Mouse (Mus musculus) heart, postnatal 0 days (tissue): ENCODE data around the gene Helt.

ENCODE experiments used
- CTCF ChIP-seq: IDR thresholded peaks from 2 replicates; pipeline ENCODE4 v1.5.1; 2016; ENCODE audit warnings: antibody characterized with exemption, control low read depth, low read depth
- EP300 ChIP-seq: IDR thresholded peaks from 2 replicates; pipeline ENCODE4 v1.6.1; 2016; ENCODE audit warnings: antibody characterized with exemption, low read depth

GRCm38 (mm10) chr8:46289274-46289673 is 5.2 kb downstream of the Helt start:
- TF ChIP-seq CTCF: no peak
- no peak for TF ChIP-seq EP300
